In genomic region chr1:85908754-85909590, GRCm38 (mm10) we compare ENCODE assay signal across 11 mouse cellular contexts. TPM values are rescaled to one million over a fixed set of nuclear protein-coding genes. Genes with fewer than 3 reads are reported as not detected.
DNase-seq lines count a peak whose midpoint lies in the region; ATAC-seq and TF ChIP-seq lines count a peak whose summit lies in the region.
"Had no signal": no experiment of that assay in that cellular context is flagged by ENCODE, and none has a peak within 500 bp of the region (broad histone marks: within the 10 kb centered on the region; RNA-seq: fewer than 3 reads in every experiment).

No protein-coding gene starts in this region.

- H3K27me3 ChIP-seq in kidney, embryonic 15.5 days, result no peaks in the 10 kb centered on the region
- no peaks in the 10 kb centered on the region for H3K27me3 ChIP-seq in kidney, adult 2 months (replicated peaks; ENCODE audit: control insufficient read depth, insufficient read depth, low read length)
- no peaks in the 10 kb centered on the region for H3K27me3 ChIP-seq in forebrain, postnatal 0 days (ENCODE audit: insufficient read depth, low read length)
- no peaks in the 10 kb centered on the region for H3K27me3 ChIP-seq in midbrain, embryonic 13.5 days
- H3K27me3 ChIP-seq: limb, embryonic 13.5 days had no signal

- no peaks in the 10 kb centered on the region for H3K9me3 ChIP-seq in kidney, embryonic 15.5 days (replicated peaks)
- H3K9me3 ChIP-seq in forebrain, postnatal 0 days (ENCODE audit: low read length), result no peaks in the 10 kb centered on the region
- no peaks in the 10 kb centered on the region for H3K9me3 ChIP-seq in midbrain, embryonic 13.5 days
- H3K9me3 ChIP-seq: limb, embryonic 13.5 days had no signal

- peak overlapping the region; percentile 62; the same call in 1 of the 2 replicates for H3K27ac ChIP-seq in kidney, embryonic 15.5 days
- no peak overlapping the region for H3K27ac ChIP-seq in kidney, adult 2 months (ENCODE audit: insufficient read depth, low read depth, low read length)
- H3K27ac ChIP-seq in forebrain, postnatal 0 days (ENCODE audit: low read depth, low read length), result no peak overlapping the region
- H3K27ac ChIP-seq in midbrain, embryonic 13.5 days, result peak overlapping the region; percentile 36
- H3K27ac ChIP-seq: limb, embryonic 13.5 days had no signal

- 41% methylated on average over 13 of the region's 13 CpGs for WGBS in kidney, embryonic 15.5 days
- WGBS in kidney, adult 2 months, result 46% methylated on average over 13 of the region's 13 CpGs
- 60% methylated on average over 13 of the region's 13 CpGs for WGBS in forebrain, postnatal 0 days
- 67% methylated on average over 13 of the region's 13 CpGs for WGBS in midbrain, embryonic 13.5 days

- ATAC-seq in kidney, embryonic 15.5 days (replicated peaks; ENCODE audit: low FRiP score), result no peak
- peak; percentile 45 for ATAC-seq in forebrain, postnatal 0 days
- peak; percentile 41; the same call in 1 of the 2 replicates for ATAC-seq in midbrain, embryonic 13.5 days

- H3K9ac ChIP-seq in kidney, embryonic 15.5 days, result no peak overlapping the region
- H3K9ac ChIP-seq in forebrain, postnatal 0 days, result no peak overlapping the region
- no peak overlapping the region for H3K9ac ChIP-seq in midbrain, embryonic 13.5 days (replicated peaks)
- H3K9ac ChIP-seq: limb, embryonic 13.5 days had no signal

- no peaks in the 10 kb centered on the region for H3K4me1 ChIP-seq in kidney, embryonic 15.5 days
- H3K4me1 ChIP-seq in kidney, adult 2 months (ENCODE audit: control insufficient read depth, insufficient read depth, low read length), result no peaks in the 10 kb centered on the region
- H3K4me1 ChIP-seq in forebrain, postnatal 0 days (ENCODE audit: insufficient read depth), result no peaks in the 10 kb centered on the region
- no peaks in the 10 kb centered on the region for H3K4me1 ChIP-seq in midbrain, embryonic 13.5 days (replicated peaks)
- H3K4me1 ChIP-seq: limb, embryonic 13.5 days had no signal

- H3K36me3 ChIP-seq in kidney, embryonic 15.5 days, result peaks cover 63% of the 10 kb centered on the region
- peaks cover 2% of the 10 kb centered on the region for H3K36me3 ChIP-seq in kidney, adult 2 months (ENCODE audit: control insufficient read depth, insufficient read depth, low read length)
- H3K36me3 ChIP-seq in forebrain, postnatal 0 days (ENCODE audit: insufficient read depth), result peaks cover 42% of the 10 kb centered on the region
- H3K36me3 ChIP-seq in midbrain, embryonic 13.5 days, result peaks cover 56% of the 10 kb centered on the region

- TF ChIP-seq CTCF in kidney, adult 2 months (conservative IDR thresholded peaks at IDR 0.05; ENCODE audit: insufficient read depth, insufficient read length, low read depth, low read length), result no peak
- TF ChIP-seq CTCF in forebrain, postnatal 0 days (IDR thresholded peaks at IDR 0.05; ENCODE audit: low read depth), result no peak

- H3K4me2 ChIP-seq in kidney, embryonic 15.5 days, result no peak overlapping the region
- no peak overlapping the region for H3K4me2 ChIP-seq in forebrain, postnatal 0 days (ENCODE audit: low read depth)
- no peak overlapping the region for H3K4me2 ChIP-seq in midbrain, embryonic 13.5 days (replicated peaks)
- H3K4me2 ChIP-seq: limb, embryonic 13.5 days had no signal

- no peak for TF ChIP-seq POLR2A in kidney, adult 2 months (IDR thresholded peaks at IDR 0.05; ENCODE audit: low read depth, low read length)

- H3K4me3 ChIP-seq in kidney, embryonic 15.5 days (replicated peaks), result no peak overlapping the region
- H3K4me3 ChIP-seq in kidney, adult 2 months (ENCODE audit: insufficient read depth, low read depth, low read length), result no peak overlapping the region
- no peak overlapping the region for H3K4me3 ChIP-seq in forebrain, postnatal 0 days (ENCODE audit: low read depth, low read length)
- H3K4me3 ChIP-seq in midbrain, embryonic 13.5 days (replicated peaks), result no peak overlapping the region
- H3K4me3 ChIP-seq: limb, embryonic 13.5 days had no signal

- DNase-seq in adrenal gland, postnatal 14 days, result peak; percentile 61
- DNase-seq in adrenal gland, adult 18-20 months (ENCODE audit: low spot score in 2 of 2), result no peak
- no peak for DNase-seq in kidney, adult 2 months
- no peak for DNase-seq in forebrain, postnatal 0 days
- DNase-seq in ovary, postnatal 14 days (ENCODE audit: low spot score), result no peak
- DNase-seq in thymus, postnatal 10 days (ENCODE audit: low spot score in 2 of 2), result no peak

RNA-seq across cellular contexts. Expression of gene Itm2c, which starts 14.9 kb away (rescaled TPM):
- 329 and 361 TPM in 2 replicates for total RNA-seq in adrenal gland, postnatal 14 days (2021)
- total RNA-seq in adrenal gland, adult 18-20 months (2021), result 100 to 1,000 TPM; 480 to 761 TPM
- 220 and 231 TPM in 2 replicates for polyA plus RNA-seq in kidney, embryonic 15.5 days (2015; fragmentation: Nextera tagmentation; extraction: Ambion mirVana)
- polyA plus RNA-seq in kidney, adult 2 months (2012; rRNA removed), result 166 and 198 TPM in 2 replicates
- total RNA-seq in forebrain, postnatal 0 days (2014; rRNA removed), result 244 and 280 TPM in 2 replicates
- polyA plus RNA-seq in forebrain, postnatal 0 days (2015; fragmentation: Nextera tagmentation; extraction: Ambion mirVana), result 244 and 246 TPM in 2 replicates
- 179 and 201 TPM in 2 replicates for polyA plus RNA-seq in midbrain, embryonic 13.5 days (2015; fragmentation: Nextera tagmentation; extraction: Ambion mirVana)

RNA-seq across cellular contexts. Expression of gene 4933407L21Rik, which starts 19.3 kb away (rescaled TPM):
- 0.15 TPM in 1 of 2 replicates, not detected in the other for total RNA-seq in adrenal gland, postnatal 14 days (2021)
- total RNA-seq in adrenal gland, adult 18-20 months (2021), result not detected
- 1.5 and 1.8 TPM in 2 replicates for polyA plus RNA-seq in kidney, embryonic 15.5 days (2015; fragmentation: Nextera tagmentation; extraction: Ambion mirVana)
- polyA plus RNA-seq in kidney, adult 2 months (2012; rRNA removed), result 0.06 and 0.12 TPM in 2 replicates
- total RNA-seq in forebrain, postnatal 0 days (2014; rRNA removed), result 6.7 and 9.8 TPM in 2 replicates
- 6.2 and 8.6 TPM in 2 replicates for polyA plus RNA-seq in forebrain, postnatal 0 days (2015; fragmentation: Nextera tagmentation; extraction: Ambion mirVana)
- 6.4 and 6.5 TPM in 2 replicates for polyA plus RNA-seq in midbrain, embryonic 13.5 days (2015; fragmentation: Nextera tagmentation; extraction: Ambion mirVana)
- total RNA-seq: heart, adult 8-10 months; monocyte, adult 5-6 weeks had no signal

RNA-seq across cellular contexts. Expression of gene Gpr55, which starts 51.8 kb away (rescaled TPM):
- total RNA-seq in adrenal gland, postnatal 14 days (2021), result 3.0 and 3.4 TPM in 2 replicates
- 1 to 10 TPM; 3.7 to 6.6 TPM for total RNA-seq in adrenal gland, adult 18-20 months (2021)
- polyA plus RNA-seq in kidney, embryonic 15.5 days (2015; fragmentation: Nextera tagmentation; extraction: Ambion mirVana), result 0.04 TPM in 1 of 2 replicates, not detected in the other
- polyA plus RNA-seq in kidney, adult 2 months (2012; rRNA removed), result 0.03 TPM in 1 of 2 replicates, not detected in the other
- total RNA-seq in forebrain, postnatal 0 days (2014; rRNA removed), result 0.05 and 0.08 TPM in 2 replicates
- 0.08 and 0.12 TPM in 2 replicates for polyA plus RNA-seq in forebrain, postnatal 0 days (2015; fragmentation: Nextera tagmentation; extraction: Ambion mirVana)
- polyA plus RNA-seq in midbrain, embryonic 13.5 days (2015; fragmentation: Nextera tagmentation; extraction: Ambion mirVana), result 0.05 and 0.07 TPM in 2 replicates

Comparison
In these comparisons a context has a peak if more than half of its experiments do, and no peak if none do; other contexts are left out.
1. H3K27ac ChIP-seq: peak in kidney, embryonic 15.5 days (single experiment) and midbrain, embryonic 13.5 days (single experiment); none in kidney, adult 2 months (single experiment) and forebrain, postnatal 0 days (single experiment).